9 mouse cellular contexts compared by ENCODE assay signal in the genomic region with DNA sequence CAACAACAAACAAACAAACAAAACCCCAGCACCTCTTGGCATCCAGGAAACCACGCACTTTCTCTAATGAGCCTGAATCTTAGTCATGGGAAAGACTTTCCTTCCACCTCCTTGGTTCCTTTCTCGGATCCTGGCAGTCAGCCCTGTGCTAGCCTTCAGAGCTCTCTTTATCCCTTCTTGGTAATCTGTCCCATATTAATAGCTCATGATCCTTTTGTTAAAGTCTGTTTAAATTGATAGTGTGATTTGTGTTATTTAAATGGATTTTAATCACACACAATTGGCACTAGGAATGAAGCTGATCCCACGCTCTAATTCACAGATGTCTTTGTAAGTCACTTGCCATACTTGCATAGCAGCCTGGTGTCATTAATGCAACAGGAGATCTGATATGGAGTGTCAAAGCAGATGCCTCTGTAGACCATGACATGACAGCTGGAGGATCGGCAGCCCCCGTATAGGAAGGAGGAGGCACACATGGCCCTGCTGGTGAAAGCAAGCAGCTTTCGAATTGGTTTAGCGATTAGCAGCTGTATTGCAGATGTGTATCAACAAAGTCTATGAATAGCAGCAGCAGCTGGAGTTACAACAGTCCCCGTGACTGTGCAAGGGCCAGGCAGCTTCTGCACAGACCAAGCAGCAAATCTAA. TPM values are rescaled to one million over a fixed set of nuclear protein-coding genes. Genes with fewer than 3 reads are reported as not detected.
A peak's percentile ranks its signal among the peaks of the same experiment; 100 is the strongest.
DNase-seq lines count a peak whose midpoint lies in the region; ATAC-seq and TF ChIP-seq lines count a peak whose summit lies in the region.
"Had no signal": no experiment of that assay in that cellular context is flagged by ENCODE, and none has a peak within 500 bp of the region (broad histone marks: within the 10 kb centered on the region; RNA-seq: fewer than 3 reads in every experiment).

No protein-coding gene starts in this region.

- no peaks in the 10 kb centered on the region for H3K36me3 ChIP-seq in limb, embryonic 14.5 days (ENCODE audit: control insufficient read depth, insufficient read depth, low read length)
- no peaks in the 10 kb centered on the region for H3K36me3 ChIP-seq in hindbrain, embryonic 12.5 days
- H3K36me3 ChIP-seq: midbrain, embryonic 15.5 days had no signal

- no peaks in the 10 kb centered on the region for H3K4me1 ChIP-seq in limb, embryonic 14.5 days (ENCODE audit: control insufficient read depth, insufficient read depth, low read length)
- H3K4me1 ChIP-seq in hindbrain, embryonic 12.5 days = no peaks in the 10 kb centered on the region
- H3K4me1 ChIP-seq: midbrain, embryonic 15.5 days had no signal

- no peak for TF ChIP-seq POLR2A in limb, embryonic 14.5 days (IDR thresholded peaks at IDR 0.05; ENCODE audit: borderline replicate concordance, extremely low read depth, insufficient read depth, insufficient read length)

- ATAC-seq in limb, embryonic 14.5 days (ENCODE audit: low FRiP score, low read depth) = peak; percentile 44; the same call in 1 of the 2 replicates
- ATAC-seq in hindbrain, embryonic 12.5 days (ENCODE audit: low FRiP score) = no peak
- ATAC-seq: midbrain, embryonic 15.5 days had no signal

- no peaks in the 10 kb centered on the region for H3K27me3 ChIP-seq in limb, embryonic 14.5 days (ENCODE audit: control insufficient read depth, insufficient read depth, low read length)
- no peaks in the 10 kb centered on the region for H3K27me3 ChIP-seq in hindbrain, embryonic 12.5 days
- H3K27me3 ChIP-seq: midbrain, embryonic 15.5 days had no signal

- no peak overlapping the region for H3K4me3 ChIP-seq in limb, embryonic 14.5 days (replicated peaks; ENCODE audit: low read length)
- H3K4me3 ChIP-seq in hindbrain, embryonic 12.5 days = no peak overlapping the region
- H3K4me3 ChIP-seq: midbrain, embryonic 15.5 days had no signal

- no peak overlapping the region for H3K9ac ChIP-seq in limb, embryonic 14.5 days (ENCODE audit: low read depth, low read length, severe bottlenecking)
- H3K9ac ChIP-seq in hindbrain, embryonic 12.5 days = no peak overlapping the region
- H3K9ac ChIP-seq: midbrain, embryonic 15.5 days had no signal

- no peaks in the 10 kb centered on the region for H3K9me3 ChIP-seq in limb, embryonic 14.5 days (ENCODE audit: control insufficient read depth, low read length)
- no peaks in the 10 kb centered on the region for H3K9me3 ChIP-seq in hindbrain, embryonic 12.5 days (replicated peaks)
- H3K9me3 ChIP-seq: midbrain, embryonic 15.5 days had no signal

- H3K27ac ChIP-seq in limb, embryonic 14.5 days (replicated peaks; ENCODE audit: low read depth, low read length) = no peak overlapping the region
- H3K27ac ChIP-seq in hindbrain, embryonic 12.5 days = no peak overlapping the region
- H3K27ac ChIP-seq: hindbrain, postnatal 0 days; midbrain, embryonic 15.5 days had no signal

- H3K4me2 ChIP-seq in limb, embryonic 14.5 days (replicated peaks; ENCODE audit: low read depth, low read length, severe bottlenecking) = no peak overlapping the region
- no peak overlapping the region for H3K4me2 ChIP-seq in hindbrain, embryonic 12.5 days (replicated peaks)
- H3K4me2 ChIP-seq: midbrain, embryonic 15.5 days had no signal

- peak; percentile 50 for DNase-seq in layer of hippocampus, adult 11-12 months (ENCODE audit: low spot score)
- no peak for DNase-seq in layer of hippocampus, postnatal 25 days (ENCODE audit: extremely low spot score in 1 of 2, low spot score in 1 of 2)
- DNase-seq in A20 (ENCODE audit: low read depth, low spot score) (peak; percentile 57), NIH3T3 (ENCODE audit: low read depth) (peak; percentile 17)
- peak; percentile 70 for DNase-seq in limb, embryonic 14.5 days (ENCODE audit: low spot score)
- DNase-seq in gastrocnemius, postnatal 4 days (ENCODE audit: low spot score in 2 of 2) = no peak

- 65% methylated on average over 8 of the region's 8 CpGs for WGBS in limb, embryonic 14.5 days
- WGBS in hindbrain, embryonic 12.5 days = 79% methylated on average over 8 of the region's 8 CpGs

RNA-seq across cellular contexts. Expression of a gene that starts 31.4 kb away (rescaled TPM):
- total RNA-seq in layer of hippocampus, postnatal 25 days (2021) = 1 to 10 TPM; 3.3 to 4.0 TPM
- polyA plus RNA-seq in limb, embryonic 14.5 days (2012; rRNA removed) = 0.29 and 1.1 TPM in 2 replicates
- 0.95 and 2.1 TPM in 2 replicates for polyA plus RNA-seq in limb, embryonic 14.5 days (2014; fragmentation: Nextera tagmentation; extraction: Ambion mirVana)
- 6.5 and 6.9 TPM in 2 replicates for polyA plus RNA-seq in hindbrain, embryonic 12.5 days (2016; fragmentation: Nextera tagmentation; extraction: Ambion mirVana)
- 1 to 10 TPM; 2.1 to 2.2 TPM for total RNA-seq in gastrocnemius, postnatal 4 days (2021)

RNA-seq across cellular contexts. Expression of a gene that starts 31.7 kb away (rescaled TPM):
- 100 to 1,000 TPM; 262 to 293 TPM for total RNA-seq in layer of hippocampus, postnatal 25 days (2021)
- 974 and 1,399 TPM in 2 replicates for polyA plus RNA-seq in limb, embryonic 14.5 days (2012; rRNA removed)
- polyA plus RNA-seq in limb, embryonic 14.5 days (2014; fragmentation: Nextera tagmentation; extraction: Ambion mirVana) = 967 and 1,006 TPM in 2 replicates
- 568 and 650 TPM in 2 replicates for polyA plus RNA-seq in hindbrain, embryonic 12.5 days (2016; fragmentation: Nextera tagmentation; extraction: Ambion mirVana)
- 100 to 1,000 TPM; 506 to 544 TPM for total RNA-seq in gastrocnemius, postnatal 4 days (2021)

RNA-seq across cellular contexts. Expression of a gene that starts 37.7 kb away (rescaled TPM):
- total RNA-seq in layer of hippocampus, postnatal 25 days (2021) = 10 to 100 TPM; 16.5 to 18.1 TPM
- polyA plus RNA-seq in limb, embryonic 14.5 days (2012; rRNA removed) = 3.5 and 3.6 TPM in 2 replicates
- polyA plus RNA-seq in limb, embryonic 14.5 days (2014; fragmentation: Nextera tagmentation; extraction: Ambion mirVana) = 1.7 and 1.9 TPM in 2 replicates
- 3.0 and 3.4 TPM in 2 replicates for polyA plus RNA-seq in hindbrain, embryonic 12.5 days (2016; fragmentation: Nextera tagmentation; extraction: Ambion mirVana)
- total RNA-seq in gastrocnemius, postnatal 4 days (2021) = 1 to 10 TPM; 3.6 to 5.5 TPM

Comparison
In these comparisons a context has a peak if more than half of its experiments do, and no peak if none do; other contexts are left out.
1. DNase-seq: peak in layer of hippocampus, adult 11-12 months (single experiment), A20 (single experiment), NIH3T3 (single experiment) and limb, embryonic 14.5 days (single experiment); none in layer of hippocampus, postnatal 25 days (0 of 2) and gastrocnemius, postnatal 4 days (0 of 2).